Mouse (Mus musculus): ENCODE measurements around the gene Kctd15.

DNA sequence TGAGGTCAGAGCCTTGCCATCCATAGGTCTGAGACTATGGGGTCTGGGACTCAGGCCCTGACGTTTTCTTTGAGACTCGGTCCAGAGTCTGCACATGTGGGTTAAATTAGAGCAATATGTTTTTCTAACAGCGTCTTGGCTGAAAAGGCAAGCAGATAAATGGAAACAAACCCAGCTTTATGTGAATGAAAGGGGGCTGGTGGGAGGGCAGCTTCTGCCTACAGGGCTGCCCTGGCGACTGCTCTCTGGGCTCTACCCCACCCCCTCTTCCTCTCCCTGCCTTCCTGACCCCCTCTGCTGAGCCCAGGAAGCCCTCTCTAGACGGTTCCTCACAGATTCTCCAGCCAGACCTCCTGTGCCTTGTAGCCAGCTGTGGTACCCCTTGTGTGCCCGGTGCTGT is 46.1 kb downstream of the Kctd15 start:
- TF ChIP-seq CTCF (IDR thresholded peaks at IDR 0.05; ENCODE audit: low read depth, low read length) = no peak
- TF ChIP-seq POLR2A (IDR thresholded peaks at IDR 0.05; ENCODE audit: extremely low read depth, insufficient read depth, low read length) = no peak
